In the genomic region with DNA sequence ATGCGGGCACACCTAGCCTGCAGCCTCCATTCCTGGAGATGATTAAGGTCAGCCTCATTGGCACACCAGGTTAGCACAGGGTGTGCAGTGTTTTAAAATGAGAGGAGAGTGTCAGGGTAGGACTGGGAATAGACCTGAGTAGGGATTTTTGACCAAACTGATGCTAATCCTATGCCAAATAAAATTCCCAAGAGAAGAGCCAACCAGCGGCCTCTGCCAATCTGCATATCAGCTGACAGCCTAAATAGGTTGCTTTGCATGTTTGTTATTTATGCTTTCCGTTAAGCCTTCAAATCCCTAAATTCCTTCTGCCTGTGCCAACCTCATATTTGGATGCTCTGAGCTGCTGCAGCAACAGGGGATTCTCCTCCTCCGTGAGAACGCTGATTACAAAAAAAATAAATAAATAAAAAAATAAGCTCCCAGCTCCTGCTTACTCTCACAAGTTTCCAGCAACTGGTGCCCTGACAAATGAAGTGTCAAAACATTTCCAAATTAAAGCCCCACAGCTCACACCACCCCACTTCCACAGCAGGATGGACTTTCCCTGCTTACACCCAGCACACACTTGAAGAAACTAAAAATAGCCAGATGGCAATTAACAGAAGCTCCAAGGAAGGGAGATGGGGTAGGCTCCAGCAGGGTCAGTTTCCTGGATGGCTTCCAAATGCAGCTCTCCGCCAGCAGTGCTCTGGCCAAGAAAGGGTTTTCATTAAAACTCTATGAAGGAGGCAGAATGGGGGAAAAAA, we compare ENCODE assay signal across 9 mouse cellular contexts.
A peak's percentile ranks its signal among the peaks of the same experiment; 100 is the strongest.
DNase-seq lines count a peak whose midpoint lies in the region; ATAC-seq and TF ChIP-seq lines count a peak whose summit lies in the region.
"Had no signal": no experiment of that assay in that cellular context is flagged by ENCODE, and none has a peak within 500 bp of the region (broad histone marks: within the 10 kb centered on the region; RNA-seq: fewer than 3 reads in every experiment).

No protein-coding gene starts in this region.

- no peaks in the 10 kb centered on the region for H3K9me3 ChIP-seq in heart, embryonic 11.5 days (replicated peaks; ENCODE audit: control insufficient read depth, low read length)
- H3K9me3 ChIP-seq in lung, embryonic 15.5 days, result no peaks in the 10 kb centered on the region

- H3K79me2 ChIP-seq in heart, adult 2 months (replicated peaks; ENCODE audit: control insufficient read depth, insufficient read depth, low read length), result no peaks in the 10 kb centered on the region

- no peak for TF ChIP-seq EP300 in heart, adult 2 months (IDR thresholded peaks at IDR 0.05; ENCODE audit: insufficient read depth, low read depth, low read length)

- peak overlapping the region; percentile 24 for H3K27ac ChIP-seq in heart, embryonic 11.5 days (ENCODE audit: low read depth, low read length)
- H3K27ac ChIP-seq in heart, adult 2 months, result no peak overlapping the region
- no peak overlapping the region for H3K27ac ChIP-seq in lung, embryonic 15.5 days

- peak overlapping the region; percentile 52 for H3K4me2 ChIP-seq in heart, embryonic 11.5 days
- H3K4me2 ChIP-seq in lung, embryonic 15.5 days, result peak overlapping the region; percentile 6; the same call in 1 of the 2 replicates

- H3K9ac ChIP-seq in heart, embryonic 11.5 days (ENCODE audit: low read depth, low read length), result no peak overlapping the region
- no peak overlapping the region for H3K9ac ChIP-seq in heart, adult 2 months (ENCODE audit: low read depth, low read length)
- no peak overlapping the region for H3K9ac ChIP-seq in lung, embryonic 15.5 days

- peaks cover 13% of the 10 kb centered on the region for H3K4me1 ChIP-seq in heart, embryonic 11.5 days (ENCODE audit: control insufficient read depth, insufficient read depth, low read length)
- no peaks in the 10 kb centered on the region; the same call in 1 of the 2 replicates for H3K4me1 ChIP-seq in heart, adult 2 months (ENCODE audit: control insufficient read depth, insufficient read depth, low read length)
- H3K4me1 ChIP-seq in lung, embryonic 15.5 days, result peaks cover 14% of the 10 kb centered on the region

- H3K27me3 ChIP-seq in heart, embryonic 11.5 days (ENCODE audit: control insufficient read depth, insufficient read depth, low read length), result no peaks in the 10 kb centered on the region
- no peaks in the 10 kb centered on the region for H3K27me3 ChIP-seq in heart, adult 2 months (ENCODE audit: control insufficient read depth, insufficient read depth, low read length)
- no peaks in the 10 kb centered on the region for H3K27me3 ChIP-seq in lung, embryonic 15.5 days

- H3K36me3 ChIP-seq in heart, embryonic 11.5 days (ENCODE audit: control insufficient read depth, insufficient read depth, low read length), result no peaks in the 10 kb centered on the region
- no peaks in the 10 kb centered on the region for H3K36me3 ChIP-seq in heart, adult 2 months (ENCODE audit: control insufficient read depth, insufficient read depth, low read length)
- no peaks in the 10 kb centered on the region for H3K36me3 ChIP-seq in lung, embryonic 15.5 days

- TF ChIP-seq CTCF in heart, adult 2 months (IDR thresholded peaks at IDR 0.05), result no peak

- no peak for DNase-seq in heart, adult 2 months
- no peak for DNase-seq in lung, adult 18-20 months
- DNase-seq in cerebellum, postnatal 25 days, result peak; percentile 35 to 53
- DNase-seq in lung, postnatal 10 days, result peak; percentile 71
- no peak for DNase-seq in thymus, postnatal 14 days
- DNase-seq: adrenal gland, adult 8-10 months had no signal

- 27% methylated on average over 6 of the region's 6 CpGs for WGBS in heart, embryonic 11.5 days (ENCODE audit: insufficient replicate concordance)
- WGBS in heart, adult 2 months, result 20% methylated on average over 6 of the region's 6 CpGs
- WGBS in lung, embryonic 15.5 days, result 33% methylated on average over 6 of the region's 6 CpGs

- TF ChIP-seq POLR2A in heart, adult 2 months (IDR thresholded peaks at IDR 0.05; ENCODE audit: insufficient read depth, low read depth, low read length), result no peak

- ATAC-seq in heart, embryonic 11.5 days (replicated peaks; ENCODE audit: insufficient number of reproducible peaks, low FRiP score, low TSS enrichment), result no peak
- ATAC-seq in lung, embryonic 15.5 days (ENCODE audit: borderline replicate concordance, extremely low read depth, low FRiP score, low TSS enrichment), result peak; percentile 92
- ATAC-seq in frontal cortex, adult (ENCODE audit: low TSS enrichment), result no peak

- intact Hi-C loops in heart, adult 2 months (cut with DNase I), result no loop called here

- no peak overlapping the region for H3K4me3 ChIP-seq in heart, embryonic 11.5 days (ENCODE audit: low read depth, low read length)
- no peak overlapping the region for H3K4me3 ChIP-seq in heart, adult 2 months
- no peak overlapping the region for H3K4me3 ChIP-seq in lung, embryonic 15.5 days

Comparison
In these comparisons a context has a peak if more than half of its experiments do, and no peak if none do; other contexts are left out.
1. DNase-seq: peak in cerebellum, postnatal 25 days (2 of 2) and lung, postnatal 10 days (single experiment); none in heart, adult 2 months (0 of 2), lung, adult 18-20 months (0 of 2) and thymus, postnatal 14 days (single experiment).